Mouse (Mus musculus): ENCODE data around the gene Adgrv1.
A peak's percentile ranks its signal among the peaks of the same experiment; 100 is the strongest.

Adgrv1 gene

GRCm38 (mm10) chr13:81606991-81607390, 26.0 kb downstream of the Adgrv1 start:
- no peak for DNase-seq

- no peak for DNase-seq
Observed at GRCm38 (mm10) chr13:81596910-81597607, 35.9 kb downstream of the Adgrv1 start.

- DNase-seq = no peak
Observed at GRCm38 (mm10) chr13:81578692-81579091, 54.3 kb downstream of the Adgrv1 start.

GRCm38 (mm10) chr13:81570241-81570821, 62.6 kb downstream of the Adgrv1 start:
- no peak for DNase-seq

- DNase-seq = no peak
Observed at GRCm38 (mm10) chr13:81550024-81550423, 82.9 kb downstream of the Adgrv1 start.

GRCm38 (mm10) chr13:81534916-81535315, 98.0 kb downstream of the Adgrv1 start:
- no peak for DNase-seq

- no peak for DNase-seq
Observed at GRCm38 (mm10) chr13:81526687-81527086, 106.3 kb downstream of the Adgrv1 start.

GRCm38 (mm10) chr13:81510142-81510541, 122.8 kb downstream of the Adgrv1 start:
- DNase-seq = no peak

- no peak for DNase-seq
Observed at GRCm38 (mm10) chr13:81497035-81497434, 135.9 kb downstream of the Adgrv1 start.

GRCm38 (mm10) chr13:81491971-81492370, 141.0 kb downstream of the Adgrv1 start:
- no peak for DNase-seq

GRCm38 (mm10) chr13:81486980-81487379, 146.0 kb downstream of the Adgrv1 start:
- DNase-seq = no peak

- DNase-seq = no peak
Observed at GRCm38 (mm10) chr13:81473750-81474149, 159.2 kb downstream of the Adgrv1 start.

- DNase-seq = no peak
Observed at GRCm38 (mm10) chr13:81466661-81467060, 166.3 kb downstream of the Adgrv1 start.

- DNase-seq = no peak
Observed at GRCm38 (mm10) chr13:81465794-81466193, 167.2 kb downstream of the Adgrv1 start.

- DNase-seq = no peak
Observed at GRCm38 (mm10) chr13:81449630-81450029, 183.3 kb downstream of the Adgrv1 start.

GRCm38 (mm10) chr13:81449198-81449597, 183.8 kb downstream of the Adgrv1 start:
- DNase-seq = no peak

- DNase-seq = no peak
Observed at GRCm38 (mm10) chr13:81441412-81441811, 191.5 kb downstream of the Adgrv1 start.

GRCm38 (mm10) chr13:81439390-81440025, 193.4 kb downstream of the Adgrv1 start:
- DNase-seq = peak; percentile 40

- DNase-seq = no peak
Observed at GRCm38 (mm10) chr13:81437088-81437487, 195.9 kb downstream of the Adgrv1 start.

GRCm38 (mm10) chr13:81426896-81427755, 205.8 kb downstream of the Adgrv1 start:
- peak; percentile 14 for DNase-seq

- no peak for DNase-seq
Observed at GRCm38 (mm10) chr13:81425111-81425510, 207.8 kb downstream of the Adgrv1 start.

- DNase-seq = no peak
Observed at GRCm38 (mm10) chr13:81424002-81424401, 209.0 kb downstream of the Adgrv1 start.

- no peak for DNase-seq
Observed at GRCm38 (mm10) chr13:81407881-81408460, 225.0 kb downstream of the Adgrv1 start.

Data from cerebellum, adult 11-12 months (tissue).